8 mouse cellular contexts compared by ENCODE assay signal in the genomic region with DNA sequence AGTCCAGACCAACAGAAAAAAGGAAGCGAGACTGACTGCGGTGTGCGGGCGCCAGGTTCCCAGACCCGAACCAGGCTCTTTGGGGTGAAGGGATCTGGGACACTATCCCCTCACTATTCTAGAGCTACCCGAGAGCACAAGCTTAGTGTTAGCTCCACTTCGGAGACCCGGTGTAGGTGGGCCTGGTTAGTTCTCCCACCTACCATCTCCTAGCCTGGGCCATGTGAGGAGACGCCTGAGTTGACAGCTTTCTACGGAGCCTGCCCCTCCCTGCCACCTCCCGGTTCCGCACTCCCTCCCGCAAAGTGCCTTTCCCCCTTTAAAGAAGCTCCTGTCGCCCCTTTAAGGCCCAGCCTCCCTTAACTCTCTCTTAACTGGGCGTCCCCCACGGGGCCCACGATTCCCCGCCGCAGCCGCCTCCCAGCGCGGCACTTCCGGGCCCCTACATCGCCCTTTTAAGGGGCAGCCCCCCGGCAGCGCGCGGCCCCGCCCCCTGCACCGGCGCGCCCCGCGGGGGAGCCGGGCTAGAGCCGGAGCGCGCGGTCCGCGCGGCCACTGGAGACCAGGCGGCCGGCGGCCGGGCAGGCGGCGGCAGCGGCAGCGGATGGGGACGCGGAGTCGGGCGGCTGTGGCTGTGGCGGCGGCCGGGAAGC. TPM values are rescaled to one million over a fixed set of nuclear protein-coding genes. Genes with fewer than 3 reads are reported as not detected.
DNase-seq lines count a peak whose midpoint lies in the region; ATAC-seq and TF ChIP-seq lines count a peak whose summit lies in the region.

A gene (plus strand): TSS at position 527 of the 653 bp plus-strand sequence.

- WGBS in forebrain, embryonic 15.5 days: 1% methylated on average over 55 of the region's 57 CpGs
- 2% methylated on average over 40 of the region's 57 CpGs for WGBS in lung, adult 2 months

- no peak within 1 kb of the TSS for H3K27ac ChIP-seq in ES-E14 (ENCODE audit: insufficient read depth, low read depth, low read length, poor library complexity, severe bottlenecking)
- peak within 1 kb of the TSS; percentile 54 for H3K27ac ChIP-seq in forebrain, embryonic 15.5 days (replicated peaks)

- peak within 1 kb of the TSS; percentile 84 for H3K4me2 ChIP-seq in forebrain, embryonic 15.5 days (replicated peaks)

- TF ChIP-seq POLR2A in lung, adult 2 months (IDR thresholded peaks at IDR 0.05; ENCODE audit: borderline replicate concordance, extremely low read depth, low read depth, low read length): peak; percentile 63; the same call in 1 of the 2 replicates

- peak; percentile 94 for ATAC-seq in forebrain, embryonic 15.5 days (replicated peaks)
- ATAC-seq in neutrophil, adult 5-6 weeks (ENCODE audit: extremely low read depth, insufficient number of reproducible peaks, low FRiP score, poor library complexity, severe bottlenecking): peak; percentile 66

- TF ChIP-seq CTCF in lung, adult 2 months (IDR thresholded peaks at IDR 0.05; ENCODE audit: insufficient read depth, low read length): no peak

- H3K27me3 ChIP-seq in forebrain, embryonic 15.5 days: no peaks in the 10 kb centered on the region

- DNase-seq in ES-E14 (ENCODE audit: low read depth, low spot score): no peak
- DNase-seq in cerebellum, adult 11 months: peak; percentile 91
- DNase-seq in heart, postnatal 14 days: peak; percentile 92 to 96
- peak; percentile 90 to 92 for DNase-seq in layer of hippocampus, adult 18-20 months (ENCODE audit: low spot score in 2 of 2)
- DNase-seq in lung, adult 2 months: peak; percentile 86
- peak; percentile 93 for DNase-seq in testis, postnatal 14 days (ENCODE audit: low spot score)

- H3K9ac ChIP-seq in ES-E14 (ENCODE audit: insufficient read depth, low read depth, low read length, poor library complexity, severe bottlenecking): peak within 1 kb of the TSS; percentile 69
- H3K9ac ChIP-seq in forebrain, embryonic 15.5 days (replicated peaks): peak within 1 kb of the TSS; percentile 94

- in situ Hi-C loops in ES-E14 (cut with MboI; ENCODE audit: low sequenced_read_pairs in 2 of 2, unreplicated experiment in 2 of 2): loop anchor here in 1 of 2 experiments (5.0 kb wide), 1 partner anchor 152 kb away; no protein-coding TSS in a partner anchor

- no peaks in the 10 kb centered on the region for H3K9me3 ChIP-seq in ES-E14 (ENCODE audit: control insufficient read depth, insufficient read depth, low read depth, low read length)
- H3K9me3 ChIP-seq in forebrain, embryonic 15.5 days: no peaks in the 10 kb centered on the region

- peak within 1 kb of the TSS; percentile 69 to 77 for H3K4me3 ChIP-seq in ES-E14 (ENCODE audit: insufficient read depth in 1 of 2, low read depth in 1 of 2, low read length in 2 of 2, poor library complexity in 1 of 2, severe bottlenecking in 1 of 2)
- H3K4me3 ChIP-seq in forebrain, embryonic 15.5 days: peak within 1 kb of the TSS; percentile 96
- H3K4me3 ChIP-seq in lung, adult 2 months (replicated peaks; ENCODE audit: extremely low read depth, low read depth, low read length): peak within 1 kb of the TSS; percentile 91

- H3K4me1 ChIP-seq in ES-E14 (ENCODE audit: control insufficient read depth in 2 of 2, insufficient read depth in 2 of 2, low read length in 2 of 2, poor library complexity in 1 of 2): no peaks in the 10 kb centered on the region
- H3K4me1 ChIP-seq in forebrain, embryonic 15.5 days: peaks cover 52% of the 10 kb centered on the region
- peaks cover 24% of the 10 kb centered on the region for H3K4me1 ChIP-seq in lung, adult 2 months (ENCODE audit: control insufficient read depth, insufficient read depth, low read length)

- no peaks in the 10 kb centered on the region for H3K36me3 ChIP-seq in ES-E14 (ENCODE audit: control insufficient read depth, insufficient read depth, low read length, poor library complexity, severe bottlenecking)
- no peaks in the 10 kb centered on the region for H3K36me3 ChIP-seq in forebrain, embryonic 15.5 days

- intact Hi-C loops in heart, postnatal 14 days (cut with DNase I): loop anchor here (1.0 kb wide), 1 partner anchor 138 kb away; no protein-coding TSS in a partner anchor

TF ChIP-seq in ES-E14, 5 proteins besides CTCF, POLR2A, EP300 and RAD21:
- TF ChIP-seq CHD2 (IDR thresholded peaks at IDR 0.05; ENCODE audit: low read depth, low read length): no peak
- 0 out of 2 replicates have a peak, but pooled peaks have one; percentile 30 for TF ChIP-seq HCFC1 (IDR thresholded peaks at IDR 0.05; ENCODE audit: borderline replicate concordance, insufficient read depth, low read length)
- peak; percentile 82; the same call in 1 of the 2 replicates for TF ChIP-seq ZC3H11A (IDR thresholded peaks at IDR 0.05; ENCODE audit: borderline replicate concordance, low read depth, low read length)
- no peak for TF ChIP-seq ZNF384 (IDR thresholded peaks at IDR 0.05; ENCODE audit: low read depth, low read length)
- no peak for TF ChIP-seq MAFK (IDR thresholded peaks at IDR 0.05; ENCODE audit: insufficient read depth, low read depth, low read length)

RNA-seq across cellular contexts. Expression of the gene that starts here (rescaled TPM):
- total RNA-seq in ES-E14 (2012; rRNA removed): 2.2 and 2.7 TPM in 2 replicates
- polyA plus RNA-seq in forebrain, embryonic 15.5 days (2015; fragmentation: Nextera tagmentation; extraction: Ambion mirVana): 25.3 and 27.2 TPM in 2 replicates
- total RNA-seq in heart, postnatal 14 days (2021): 10 to 100 TPM; 36.2 to 38.6 TPM
- total RNA-seq in layer of hippocampus, adult 18-20 months (2021): 10 to 100 TPM; 71.4 to 77.5 TPM
- polyA plus RNA-seq in lung, adult 2 months (2012; rRNA removed): 18.1 and 23.5 TPM in 2 replicates
- 19.8 and 20.9 TPM in 2 replicates for total RNA-seq in neutrophil, adult 5-6 weeks (2017)
